Mouse (Mus musculus) thymus, adult 2 months (tissue): ENCODE measurements around the gene Kirrel3. TPM values are rescaled to one million over a fixed set of nuclear protein-coding genes. Genes with fewer than 3 reads are reported as not detected.

Source experiments
- DNase-seq: peaks from one replicate; pipeline ENCODE4 v3.0.0; 2021
- H3K27ac ChIP-seq: fragments of 200-500 bp; 2 replicates; pipeline ENCODE4 v1.5.1; 2012; ENCODE audit warnings: low read length, control low read depth; ENCODE audit not compliant: control insufficient read depth, insufficient read depth
- H3K27me3 ChIP-seq: fragments of 200-500 bp; 2 replicates; pipeline ENCODE4 v1.6.1; 2012; ENCODE audit warnings: mild to moderate bottlenecking, low read length, moderate library complexity, mixed read lengths; ENCODE audit not compliant: control insufficient read depth, insufficient read depth
- H3K36me3 ChIP-seq: fragments of 200-500 bp; 2 replicates; pipeline ENCODE4 v1.6.1; 2012; ENCODE audit warnings: mild to moderate bottlenecking, low read length, moderate library complexity; ENCODE audit not compliant: control insufficient read depth, insufficient read depth
- H3K4me1 ChIP-seq: fragments of 200-500 bp; replicated peaks from 2 replicates; pipeline ENCODE4 v1.6.1; 2012; ENCODE audit warnings: low read length; ENCODE audit not compliant: control insufficient read depth, insufficient read depth
- H3K4me3 ChIP-seq: fragments of 200-500 bp; 2 replicates; pipeline ENCODE4 v1.5.1; 2012; ENCODE audit warnings: mild to moderate bottlenecking, low read length, control low read depth, moderate library complexity; ENCODE audit not compliant: control insufficient read depth, insufficient read depth
- CTCF ChIP-seq: fragments of 200-500 bp; IDR thresholded peaks from 2 replicates; pipeline ENCODE4 v1.5.1; 2012; ENCODE audit warnings: mild to moderate bottlenecking, control low read depth, low read length, moderate library complexity, borderline replicate concordance; ENCODE audit not compliant: control insufficient read depth, poor library complexity, insufficient read depth; ENCODE audit errors: extremely low read depth
- POLR2A ChIP-seq: fragments of 200-500 bp; IDR thresholded peaks from 2 replicates; pipeline ENCODE4 v1.6.1; 2012; ENCODE audit warnings: mild to moderate bottlenecking, low read length, control low read depth, moderate library complexity; ENCODE audit not compliant: control insufficient read depth, poor library complexity, insufficient read depth; ENCODE audit errors: extremely low read depth
- WGBS: fragments of 180-500 bp; shearing (Covaris S2); methylation state at CpG from one replicate; pipeline ENCODE4 v1.1.7; 2018; 5-methylcytosine and 5-hydroxymethylcytosine counted together
- polyA plus RNA-seq: library from polyadenylated mRNA; depleted of rRNA; stranded (reverse); fragments of >200 nt; gene quantifications from 2 replicates; pipeline ENCODE4 v1.2.3, GENCODE M21; 2012

The Kirrel3 gene
- polyA plus RNA-seq, 1 experiment = 1.2 TPM

- no peaks in the 10 kb centered on the region for H3K4me1 ChIP-seq
- TF ChIP-seq POLR2A (no peak), CTCF (no peak)
- H3K36me3 ChIP-seq = no peaks in the 10 kb centered on the region
- no peak for DNase-seq
- H3K27me3 ChIP-seq = no peaks in the 10 kb centered on the region; the same call in 1 of the 2 replicates
- 62% methylated on average over 3 of the region's 3 CpGs for WGBS
- no peak overlapping the region for H3K27ac ChIP-seq
- H3K4me3 ChIP-seq = no peak overlapping the region
Observed at GRCm38 (mm10) chr9:34492121-34492520, 6.4 kb downstream of the Kirrel3 start.

GRCm38 (mm10) chr9:34493571-34493970 is 7.9 kb downstream of the Kirrel3 start:
- Histone ChIP-seq H3K27me3 (no peaks in the 10 kb centered on the region; the same call in 1 of the 2 replicates), H3K4me3 (no peak overlapping the region), H3K27ac (no peak overlapping the region), H3K4me1 (no peaks in the 10 kb centered on the region), H3K36me3 (no peaks in the 10 kb centered on the region)
- WGBS = 38% methylated on average over 2 of the region's 2 CpGs
- TF ChIP-seq POLR2A (no peak), CTCF (no peak)
- DNase-seq = no peak

GRCm38 (mm10) chr9:34498126-34498525 is 12.4 kb downstream of the Kirrel3 start:
- H3K36me3 ChIP-seq = no peaks in the 10 kb centered on the region
- H3K4me1 ChIP-seq = no peaks in the 10 kb centered on the region
- no peaks in the 10 kb centered on the region for H3K27me3 ChIP-seq
- no peak for DNase-seq
- TF ChIP-seq POLR2A (no peak), CTCF (no peak)
- no peak overlapping the region for H3K27ac ChIP-seq
- no peak overlapping the region for H3K4me3 ChIP-seq
- 83% methylated on average over 2 of the region's 2 CpGs for WGBS

- no peak overlapping the region for H3K4me3 ChIP-seq
- no peak for TF ChIP-seq POLR2A
- 0 out of 2 replicates have a peak, but pooled peaks have one; percentile 47 for TF ChIP-seq CTCF
- H3K27ac ChIP-seq = no peak overlapping the region
- DNase-seq = peak; percentile 28
- H3K4me1 ChIP-seq = no peaks in the 10 kb centered on the region
- WGBS = 7% methylated on average over 5 of the region's 5 CpGs
- H3K27me3 ChIP-seq = no peaks in the 10 kb centered on the region
- H3K36me3 ChIP-seq = no peaks in the 10 kb centered on the region
Observed at GRCm38 (mm10) chr9:34498651-34499050, 13.0 kb downstream of the Kirrel3 start.

GRCm38 (mm10) chr9:34507164-34507563 is 21.5 kb downstream of the Kirrel3 start:
- no peak for DNase-seq
- no peaks in the 10 kb centered on the region for H3K4me1 ChIP-seq
- TF ChIP-seq CTCF (no peak), POLR2A (no peak)
- no peak overlapping the region for H3K27ac ChIP-seq
- H3K36me3 ChIP-seq = no peaks in the 10 kb centered on the region
- H3K4me3 ChIP-seq = no peak overlapping the region
- WGBS = 96% methylated on average over 2 of the region's 2 CpGs
- no peaks in the 10 kb centered on the region for H3K27me3 ChIP-seq

- no peaks in the 10 kb centered on the region for H3K27me3 ChIP-seq
- no peak for DNase-seq
- TF ChIP-seq CTCF = no peak
- no peak for TF ChIP-seq POLR2A
- no peaks in the 10 kb centered on the region for H3K4me1 ChIP-seq
- H3K4me3 ChIP-seq = no peak overlapping the region
- H3K36me3 ChIP-seq = no peaks in the 10 kb centered on the region
- H3K27ac ChIP-seq = no peak overlapping the region
- WGBS = 86% methylated on average over 6 of the region's 6 CpGs
Observed at GRCm38 (mm10) chr9:34518861-34519260, 33.2 kb downstream of the Kirrel3 start.
